Mouse (Mus musculus) right cerebral cortex, postnatal 14 days (tissue): ENCODE measurements around the gene Gm44596.
"Not testable (repeated sequence)": the region's sequence is repeated elsewhere in the genome, so short reads cannot be mapped to it uniquely, and the experiment has no call there.

Source experiments
- DNase-seq: peaks from one replicate; pipeline ENCODE4 v3.0.0; 2022

Gm44596 gene

DNA sequence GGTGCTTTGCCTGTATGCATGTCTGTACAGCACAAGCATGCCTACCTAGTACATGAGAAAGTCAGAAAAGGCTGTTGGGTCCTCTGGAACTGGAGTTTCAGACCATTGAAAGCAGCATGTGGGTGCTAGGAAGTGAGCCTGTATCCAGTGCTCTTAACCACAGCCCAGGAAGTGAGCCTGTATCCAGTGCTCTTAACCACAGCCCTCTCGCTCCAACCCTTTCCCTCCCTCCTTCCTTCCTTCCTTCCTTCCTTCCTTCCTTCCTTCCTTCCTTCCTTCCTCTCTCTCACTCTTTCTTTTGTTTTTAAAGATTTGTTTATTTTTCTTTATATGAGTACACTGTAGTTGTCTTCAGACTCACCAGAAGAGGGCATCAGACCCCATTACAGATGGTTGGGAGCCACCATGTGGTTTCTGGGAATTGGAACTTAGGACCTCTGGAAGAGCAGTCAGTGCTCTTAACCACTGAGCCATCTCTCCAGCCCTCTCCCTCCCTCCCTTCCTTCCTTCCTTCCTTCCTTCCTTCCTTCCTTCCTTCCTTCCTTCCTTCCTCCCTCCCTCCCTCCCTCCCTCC, 5.4 kb downstream of the Gm44596 start:
- not testable (repeated sequence) for DNase-seq

- no peak for DNase-seq
Observed at GRCm38 (mm10) chr6:128381254-128381653, 6.0 kb downstream of the Gm44596 start.

GRCm38 (mm10) chr6:128383752-128384151, 8.4 kb downstream of the Gm44596 start:
- DNase-seq: no peak

- no peak for DNase-seq
Observed at GRCm38 (mm10) chr6:128385026-128385425, 9.7 kb downstream of the Gm44596 start.

GRCm38 (mm10) chr6:128389185-128389584, 13.9 kb downstream of the Gm44596 start:
- no peak for DNase-seq

- DNase-seq: no peak
Observed at GRCm38 (mm10) chr6:128390683-128391082, 15.4 kb downstream of the Gm44596 start.

- no peak for DNase-seq
Observed at GRCm38 (mm10) chr6:128397574-128398261, 22.4 kb downstream of the Gm44596 start.

DNA sequence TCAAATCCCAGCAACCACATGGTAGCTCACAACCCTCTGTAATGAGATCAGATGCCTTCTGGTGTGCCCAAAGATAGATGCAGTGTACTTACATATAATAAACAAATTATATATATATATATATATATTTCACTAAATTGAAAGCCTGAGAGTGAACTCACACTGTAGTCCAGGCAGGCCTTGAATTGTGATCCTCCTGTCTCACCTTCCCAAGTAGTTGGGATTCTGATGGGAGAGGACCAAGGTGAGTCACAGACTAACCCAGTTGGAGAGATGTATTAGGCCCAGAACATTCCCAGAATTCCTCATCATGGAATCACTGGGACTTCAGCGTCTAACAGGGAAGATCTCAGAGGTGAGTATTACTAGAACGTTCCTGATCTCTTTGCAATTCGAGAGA, 23.7 kb downstream of the Gm44596 start, which contains the start of gene Nrip2:
TSS of gene Nrip2 (plus strand) at position 301 of the 400 bp plus-strand sequence.
- DNase-seq: no peak

DNA sequence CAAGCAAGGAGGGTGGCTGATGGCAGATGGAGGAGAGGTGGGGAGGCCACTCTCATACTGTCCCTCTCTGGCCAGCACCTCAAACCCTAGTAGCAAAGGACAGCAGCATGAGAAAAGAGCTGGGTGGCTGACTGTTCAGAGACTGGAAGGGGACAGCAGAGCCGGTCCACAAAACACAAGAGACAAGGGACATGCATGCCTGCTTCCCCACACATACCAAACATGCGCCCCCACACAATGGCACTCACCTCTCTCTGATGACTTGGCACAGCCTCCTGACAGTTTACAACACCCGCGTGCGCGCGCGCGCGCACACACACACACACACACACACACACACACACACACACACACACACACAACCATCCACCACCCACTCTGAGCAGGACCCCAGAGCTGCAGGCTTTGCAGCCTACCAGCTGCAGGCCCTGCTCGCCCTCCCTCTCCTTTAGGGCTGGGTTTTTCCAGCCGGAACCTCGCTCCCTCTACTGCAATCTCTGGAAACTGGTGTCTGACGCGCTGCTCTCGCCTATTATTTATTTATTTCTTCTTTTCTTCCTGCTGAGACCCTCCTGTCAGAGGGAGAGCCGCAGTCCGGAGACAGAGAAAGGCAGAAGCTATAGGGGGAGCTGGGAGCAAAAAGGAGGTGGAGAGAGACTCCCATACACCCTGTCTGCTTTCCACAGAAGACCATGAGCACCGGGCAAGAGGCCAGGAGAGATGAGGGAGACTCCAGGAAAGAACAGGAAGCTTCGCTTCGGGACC, 24.3 kb downstream of the Gm44596 start:
- peak; percentile 63 for DNase-seq

DNA sequence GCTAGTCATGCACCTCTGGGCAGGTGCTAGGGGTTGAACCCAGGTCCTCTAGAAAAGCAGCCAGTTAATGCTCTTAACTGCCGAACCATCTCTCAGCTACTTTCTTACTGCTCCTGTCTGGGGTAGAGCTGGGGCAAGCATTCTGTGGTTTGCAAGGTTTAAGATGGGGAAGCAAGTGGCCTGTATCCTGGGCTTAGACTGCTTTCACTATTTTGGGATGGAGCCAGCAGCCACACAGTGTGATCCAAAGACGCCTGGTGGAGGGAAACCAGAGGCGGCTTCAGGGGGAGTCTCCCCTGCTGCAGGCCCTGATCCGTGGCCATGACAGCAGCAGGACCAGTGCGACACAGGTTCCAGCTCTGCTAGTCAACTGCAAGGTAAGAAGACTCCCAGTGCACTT, 29.4 kb downstream of the Gm44596 start:
- no peak for DNase-seq

GRCm38 (mm10) chr6:128408544-128409125, 33.3 kb downstream of the Gm44596 start:
- DNase-seq: no peak

GRCm38 (mm10) chr6:128410305-128410704, 35.0 kb downstream of the Gm44596 start:
- DNase-seq: no peak

DNA sequence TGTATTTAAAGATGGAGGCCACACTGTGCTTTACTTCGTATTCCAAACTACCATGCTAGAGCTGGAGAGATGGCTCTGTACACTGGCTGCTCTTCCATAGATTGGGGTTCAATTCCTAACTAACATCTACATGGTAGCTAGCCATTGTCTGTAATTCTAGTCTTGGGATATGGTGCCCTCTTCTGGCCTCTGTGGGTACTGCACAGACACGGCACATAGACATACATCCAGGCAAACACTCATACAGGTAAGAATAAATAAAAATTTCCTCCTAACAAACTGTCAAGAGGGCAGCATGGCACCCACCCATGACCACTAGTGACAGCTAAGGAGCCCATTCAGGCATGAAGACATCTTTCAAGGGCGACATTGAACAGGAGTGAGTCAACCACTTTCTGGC, 35.8 kb downstream of the Gm44596 start:
- peak; percentile 76 for DNase-seq

GRCm38 (mm10) chr6:128416169-128416568, 40.9 kb downstream of the Gm44596 start:
- DNase-seq: no peak

DNA sequence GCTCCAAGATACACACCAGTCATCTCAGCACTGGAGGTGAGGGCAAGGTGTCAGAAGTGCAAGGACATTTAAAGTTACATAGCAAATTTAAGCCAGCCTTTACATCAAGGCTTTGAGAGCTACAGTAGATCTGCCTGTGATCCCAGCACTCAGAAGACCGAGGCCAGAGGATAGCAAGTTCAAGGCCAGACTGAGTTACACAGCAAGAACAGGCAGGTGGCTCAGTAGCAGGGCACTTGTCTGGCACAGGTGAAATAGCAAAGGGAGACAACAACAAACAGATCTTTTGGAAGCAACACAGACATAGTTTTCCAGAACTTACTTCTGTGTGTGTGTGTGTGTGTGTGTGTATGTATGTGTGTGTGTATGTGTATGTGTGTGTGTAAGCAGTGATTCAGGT, 42.8 kb downstream of the Gm44596 start:
- no peak for DNase-seq

DNA sequence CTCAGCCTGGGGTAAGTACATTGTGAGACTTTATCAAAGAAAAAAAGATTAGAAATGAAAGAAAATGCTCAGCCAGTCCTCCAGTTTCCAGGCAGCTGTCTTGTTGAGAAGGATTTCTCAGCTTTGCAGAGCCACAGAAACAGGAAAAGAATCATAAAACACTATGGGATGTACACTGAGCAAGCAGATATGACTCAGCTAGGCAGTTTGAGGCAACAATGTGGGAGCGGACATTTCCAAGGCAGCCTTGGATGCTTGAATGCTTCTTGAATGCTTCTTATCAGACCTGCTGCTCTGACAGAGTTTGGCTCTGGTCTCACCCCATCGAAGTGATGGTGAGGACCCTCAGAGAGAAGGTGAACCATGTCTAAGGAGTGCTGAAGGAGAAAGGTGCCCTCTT, 45.7 kb downstream of the Gm44596 start:
- DNase-seq: no peak

- no peak for DNase-seq
Observed at GRCm38 (mm10) chr6:128421480-128421879, 46.2 kb downstream of the Gm44596 start.

DNA sequence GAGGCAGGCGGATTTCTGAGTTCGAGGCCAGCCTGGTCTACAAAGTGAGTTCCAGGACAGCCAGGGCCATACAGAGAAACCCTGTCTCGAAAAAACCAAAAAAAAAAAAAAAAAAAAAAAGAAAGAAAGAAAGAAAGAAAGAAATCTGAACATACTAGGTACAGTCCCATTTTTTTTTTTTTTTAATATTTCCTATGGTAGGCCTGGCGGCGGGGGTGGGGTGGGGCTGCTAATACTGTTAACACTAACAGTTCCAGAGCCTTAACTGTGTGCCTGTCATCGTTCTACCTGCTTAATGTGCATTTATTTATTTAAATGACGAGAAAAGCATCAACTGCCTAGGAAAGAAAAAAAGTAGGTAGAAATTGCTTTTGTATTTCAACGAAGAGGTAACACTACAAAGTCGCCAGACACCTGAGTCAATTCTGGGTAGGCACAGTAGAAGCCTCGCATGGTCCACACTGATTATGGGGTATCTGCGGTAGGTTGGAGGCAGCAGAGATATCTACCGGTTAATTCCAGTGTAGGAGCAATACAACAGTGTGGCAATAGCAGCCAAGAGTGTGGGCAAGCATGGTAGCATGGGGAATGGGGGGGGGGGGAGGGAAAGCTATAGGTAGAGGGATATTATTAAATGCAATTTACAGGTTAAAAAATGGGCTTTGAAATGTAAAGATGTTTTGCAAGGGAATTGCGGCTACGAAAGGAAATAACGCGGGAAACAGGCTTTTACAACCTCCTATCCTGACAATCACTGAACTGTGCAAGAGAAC, 48.4 kb downstream of the Gm44596 start:
- DNase-seq: no peak

GRCm38 (mm10) chr6:128424269-128425019, 49.1 kb downstream of the Gm44596 start, which contains the start of gene Itfg2:
Gene Itfg2, minus strand, starts transcription at chr6:128424931.
- peak; percentile 95 for DNase-seq

DNA sequence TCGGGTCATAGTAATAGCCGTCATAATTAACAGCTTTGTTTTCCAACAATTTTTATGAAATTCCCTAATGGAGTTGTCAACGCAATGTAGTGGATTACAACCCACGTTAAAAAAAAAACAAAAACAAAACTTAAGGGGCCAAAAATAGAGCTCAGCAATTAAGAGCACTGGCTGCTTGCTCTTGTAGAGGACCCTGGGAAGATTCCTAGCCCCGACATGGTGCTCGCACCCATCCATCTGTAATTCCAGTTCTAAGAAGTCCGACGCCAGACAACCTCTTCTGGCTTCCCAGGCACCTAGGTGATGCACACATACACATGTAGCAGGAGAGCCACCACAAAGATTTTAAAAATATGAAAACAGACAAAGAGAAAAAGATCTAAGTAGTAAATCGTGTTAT, 49.7 kb downstream of the Gm44596 start:
- no peak for DNase-seq

DNA sequence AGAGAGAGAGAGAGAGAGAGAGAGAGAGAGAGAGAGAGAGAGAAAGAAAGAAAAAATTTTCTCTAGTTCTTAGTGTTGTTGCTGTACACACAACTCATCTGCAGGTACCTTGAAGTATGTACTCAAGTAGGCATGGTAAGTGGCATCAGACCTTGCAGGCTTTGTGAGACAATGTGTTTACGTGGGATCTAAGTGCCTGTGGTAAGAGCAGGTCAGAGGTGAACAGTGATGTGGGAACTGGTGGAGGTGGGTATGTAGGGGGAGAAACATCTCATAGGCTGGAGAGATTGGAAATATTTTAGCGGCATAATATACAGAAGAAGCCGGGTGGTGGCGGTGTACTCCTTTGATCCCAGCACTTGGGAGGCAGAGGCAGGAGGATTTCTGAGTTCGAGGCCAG, 52.3 kb downstream of the Gm44596 start:
- no peak for DNase-seq

DNA sequence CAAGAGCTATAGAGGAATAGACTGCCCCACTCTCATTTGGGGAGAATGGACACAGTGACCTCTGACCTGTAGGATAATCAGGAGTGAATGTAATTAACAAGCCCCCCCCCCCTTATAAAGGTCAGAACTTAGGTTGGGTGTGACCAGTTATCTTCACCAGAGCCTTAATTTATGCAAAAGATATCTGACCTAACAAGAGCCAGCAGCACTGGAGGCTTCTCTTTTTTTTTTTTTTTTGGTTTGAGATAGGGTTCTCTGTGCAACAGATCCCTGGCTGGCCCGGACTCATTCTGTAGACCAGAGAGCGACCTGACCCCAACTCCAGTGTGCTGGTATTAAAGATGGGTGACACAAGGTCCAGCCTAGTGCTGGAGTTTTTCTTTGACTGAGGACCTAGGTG, 54.0 kb downstream of the Gm44596 start:
- no peak for DNase-seq
